Mouse (Mus musculus): Measurements from ENCODE around the gene C5ar2. TPM values are rescaled to one million over a fixed set of nuclear protein-coding genes. Genes with fewer than 3 reads are reported as not detected.

C5ar2 gene
- polyA plus RNA-seq, 1 experiment from 2014 or later = not detected

Other genes with a start within 250 kb of the C5ar2 start
- 7.7 and 10.7 TPM in 2 replicates for gene Bicra, start 196.2 kb downstream of the C5ar2 start, polyA plus RNA-seq (2016; fragmentation: Nextera tagmentation; extraction: Ambion mirVana)
- gene Zfp541, start 182.3 kb downstream of the C5ar2 start, polyA plus RNA-seq (2016; fragmentation: Nextera tagmentation; extraction: Ambion mirVana) = 0.04 TPM in 1 of 2 replicates, not detected in the other
- 193 and 221 TPM in 2 replicates for gene Napa, start 145.7 kb downstream of the C5ar2 start, polyA plus RNA-seq (2016; fragmentation: Nextera tagmentation; extraction: Ambion mirVana)
- 27.0 and 30.5 TPM in 2 replicates for gene Kptn, start 124.3 kb downstream of the C5ar2 start, polyA plus RNA-seq (2016; fragmentation: Nextera tagmentation; extraction: Ambion mirVana)
- 0.26 and 0.42 TPM in 2 replicates for gene Slc8a2, start 114.3 kb downstream of the C5ar2 start, polyA plus RNA-seq (2016; fragmentation: Nextera tagmentation; extraction: Ambion mirVana)
- 117 and 173 TPM in 2 replicates for gene Meis3, start 69.1 kb downstream of the C5ar2 start, polyA plus RNA-seq (2016; fragmentation: Nextera tagmentation; extraction: Ambion mirVana)
- 22.0 and 22.3 TPM in 2 replicates for gene Dhx34, start 22.1 kb downstream of the C5ar2 start, polyA plus RNA-seq (2016; fragmentation: Nextera tagmentation; extraction: Ambion mirVana)
- 0.96 and 0.97 TPM in 2 replicates for gene C5ar1, start 15.4 kb upstream of the C5ar2 start, polyA plus RNA-seq (2016; fragmentation: Nextera tagmentation; extraction: Ambion mirVana)
- gene Inafm1, start 29.5 kb upstream of the C5ar2 start, polyA plus RNA-seq (2016; fragmentation: Nextera tagmentation; extraction: Ambion mirVana) = 7.7 and 13.0 TPM in 2 replicates
- gene Ccdc9, start 42.6 kb upstream of the C5ar2 start, polyA plus RNA-seq (2016; fragmentation: Nextera tagmentation; extraction: Ambion mirVana) = 32.2 and 37.4 TPM in 2 replicates
- 17.6 and 19.1 TPM in 2 replicates for gene Bbc3, start 64.2 kb upstream of the C5ar2 start, polyA plus RNA-seq (2016; fragmentation: Nextera tagmentation; extraction: Ambion mirVana)
- 371 and 455 TPM in 2 replicates for gene Sae1, start 143.7 kb upstream of the C5ar2 start, polyA plus RNA-seq (2016; fragmentation: Nextera tagmentation; extraction: Ambion mirVana)
- 20.5 and 23.0 TPM in 2 replicates for gene Zc3h4, start 156.8 kb upstream of the C5ar2 start, polyA plus RNA-seq (2016; fragmentation: Nextera tagmentation; extraction: Ambion mirVana)
- gene Tmem160, start 208.6 kb upstream of the C5ar2 start, polyA plus RNA-seq (2016; fragmentation: Nextera tagmentation; extraction: Ambion mirVana) = 67.4 and 70.9 TPM in 2 replicates
- gene Npas1, start 233.6 kb upstream of the C5ar2 start, polyA plus RNA-seq (2016; fragmentation: Nextera tagmentation; extraction: Ambion mirVana) = 0.63 and 0.91 TPM in 2 replicates

Data from hindbrain, embryonic 10.5 days (tissue).